Mouse (Mus musculus): ENCODE results near the gene Pced1b.

Gene Pced1b

GRCm38 (mm10) chr15:97429201-97429900 is 182.4 kb downstream of the Pced1b start:
- DNase-seq (ENCODE audit: extremely low spot score, low read depth, low spot score): no peak

GRCm38 (mm10) chr15:97431533-97431932 is 184.6 kb downstream of the Pced1b start:
- DNase-seq (ENCODE audit: extremely low spot score, low read depth, low spot score): no peak

GRCm38 (mm10) chr15:97432221-97432620 is 185.3 kb downstream of the Pced1b start:
- DNase-seq (ENCODE audit: extremely low spot score, low read depth, low spot score): no peak
